Comparison of ENCODE assay signal across 11 mouse cellular contexts in the genomic region with DNA sequence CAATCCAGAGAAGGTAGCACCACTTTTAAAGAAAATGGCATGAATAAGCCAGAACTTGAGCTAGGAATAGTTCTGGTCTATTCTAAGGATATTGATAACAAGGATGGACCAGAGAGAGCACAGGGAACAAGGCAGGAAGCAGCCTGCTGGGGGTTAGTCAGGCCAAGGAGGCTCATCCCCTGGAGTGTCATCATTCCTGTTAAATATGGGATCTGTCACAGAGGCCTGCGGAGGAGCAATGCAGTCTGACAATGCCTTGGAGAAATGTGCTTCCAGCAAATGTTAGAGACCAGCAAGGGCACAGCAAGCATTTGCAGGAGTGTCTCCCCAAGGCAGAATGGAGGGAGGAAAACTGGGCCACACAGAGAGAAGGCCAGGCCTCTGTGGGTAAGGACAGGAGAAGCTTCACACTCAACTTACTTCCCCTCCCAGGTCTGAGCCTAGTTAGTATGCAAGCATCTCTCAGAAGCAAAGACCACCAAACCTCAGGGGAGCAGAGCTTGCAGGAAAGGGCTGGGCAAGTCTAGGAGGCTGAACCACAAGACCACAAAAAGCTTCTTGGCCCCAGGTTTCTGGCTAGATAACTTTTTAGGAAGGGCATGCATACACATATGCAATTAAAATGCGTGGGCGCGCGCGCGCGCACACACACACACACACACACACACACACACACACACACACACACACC. TPM values are rescaled to one million over a fixed set of nuclear protein-coding genes. Genes with fewer than 3 reads are reported as not detected.
DNase-seq lines count a peak whose midpoint lies in the region; ATAC-seq and TF ChIP-seq lines count a peak whose summit lies in the region.
"Had no signal": no experiment of that assay in that cellular context is flagged by ENCODE, and none has a peak within 500 bp of the region (broad histone marks: within the 10 kb centered on the region; RNA-seq: fewer than 3 reads in every experiment).

No protein-coding gene starts in this region.

- H3K4me1 ChIP-seq in stomach, embryonic 14.5 days (ENCODE audit: control insufficient read depth, insufficient read depth, low read length) = peaks cover 8% of the 10 kb centered on the region
- no peaks in the 10 kb centered on the region for H3K4me1 ChIP-seq in stomach, postnatal 0 days (replicated peaks; ENCODE audit: control insufficient read depth, insufficient read depth)
- peaks cover 11% of the 10 kb centered on the region for H3K4me1 ChIP-seq in hindbrain, embryonic 12.5 days
- peaks cover 12% of the 10 kb centered on the region for H3K4me1 ChIP-seq in neural tube, embryonic 15.5 days

- TF ChIP-seq EP300 in stomach, postnatal 0 days (optimal IDR thresholded peaks at IDR 0.05) = no peak

- TF ChIP-seq CTCF in stomach, postnatal 0 days (IDR thresholded peaks at IDR 0.05; ENCODE audit: low read depth) = no peak

- intact Hi-C loops in heart, postnatal 25 days (cut with DNase I) = loop anchor here (5.0 kb wide), 1 partner anchor 82 kb away; no protein-coding TSS in a partner anchor

- DNase-seq in heart, adult 11 months = peak; percentile 95
- no peak for DNase-seq in heart, postnatal 25 days (ENCODE audit: low spot score)
- DNase-seq in stomach, postnatal 0 days (ENCODE audit: low spot score) = no peak
- no peak for DNase-seq in thymus, postnatal 36 days
- DNase-seq in spleen, postnatal 36 days (ENCODE audit: low spot score in 2 of 2) = no peak
- DNase-seq: lung, adult 2 months had no signal

- H3K27me3 ChIP-seq in stomach, embryonic 14.5 days (ENCODE audit: control insufficient read depth, insufficient read depth, low read length) = no peaks in the 10 kb centered on the region
- no peaks in the 10 kb centered on the region for H3K27me3 ChIP-seq in stomach, postnatal 0 days (ENCODE audit: control insufficient read depth, insufficient read depth, low read length)
- H3K27me3 ChIP-seq in hindbrain, embryonic 12.5 days = no peaks in the 10 kb centered on the region
- H3K27me3 ChIP-seq in neural tube, embryonic 15.5 days (replicated peaks) = no peaks in the 10 kb centered on the region

- H3K27ac ChIP-seq in stomach, embryonic 14.5 days (ENCODE audit: low read length) = peak overlapping the region; percentile 21; the same call in 1 of the 2 replicates
- H3K27ac ChIP-seq in stomach, postnatal 0 days (replicated peaks) = no peak overlapping the region
- H3K27ac ChIP-seq in hindbrain, embryonic 12.5 days = peak overlapping the region; percentile 71
- H3K27ac ChIP-seq in neural tube, embryonic 15.5 days (replicated peaks) = peak overlapping the region; percentile 66

- H3K4me3 ChIP-seq in stomach, embryonic 14.5 days (ENCODE audit: low read depth, low read length) = no peak overlapping the region
- H3K4me3 ChIP-seq in stomach, postnatal 0 days (ENCODE audit: low read depth, low read length) = no peak overlapping the region
- no peak overlapping the region for H3K4me3 ChIP-seq in hindbrain, embryonic 12.5 days
- H3K4me3 ChIP-seq in neural tube, embryonic 15.5 days (replicated peaks) = no peak overlapping the region

- WGBS in stomach, embryonic 14.5 days = 94% methylated on average over 8 of the region's 8 CpGs
- 91% methylated on average over 8 of the region's 8 CpGs for WGBS in stomach, postnatal 0 days
- WGBS in hindbrain, embryonic 12.5 days = 88% methylated on average over 8 of the region's 8 CpGs
- WGBS in neural tube, embryonic 15.5 days = 74% methylated on average over 8 of the region's 8 CpGs

- H3K4me2 ChIP-seq in stomach, embryonic 14.5 days (replicated peaks; ENCODE audit: low read depth, low read length) = no peak overlapping the region
- H3K4me2 ChIP-seq in stomach, postnatal 0 days (replicated peaks; ENCODE audit: low read depth) = no peak overlapping the region
- no peak overlapping the region for H3K4me2 ChIP-seq in hindbrain, embryonic 12.5 days (replicated peaks)
- H3K4me2 ChIP-seq in neural tube, embryonic 15.5 days = no peak overlapping the region

- H3K9me3 ChIP-seq in stomach, embryonic 14.5 days (ENCODE audit: control insufficient read depth, low read depth, low read length) = no peaks in the 10 kb centered on the region
- no peaks in the 10 kb centered on the region for H3K9me3 ChIP-seq in stomach, postnatal 0 days (ENCODE audit: control insufficient read depth, low read length)
- peaks cover 4% of the 10 kb centered on the region for H3K9me3 ChIP-seq in hindbrain, embryonic 12.5 days (replicated peaks)
- H3K9me3 ChIP-seq in neural tube, embryonic 15.5 days (replicated peaks) = no peaks in the 10 kb centered on the region

- no peak for ATAC-seq in stomach, embryonic 14.5 days (ENCODE audit: insufficient number of reproducible peaks, insufficient read depth, low FRiP score, low read depth)
- no peak for ATAC-seq in stomach, postnatal 0 days (ENCODE audit: low FRiP score, low TSS enrichment)
- no peak for ATAC-seq in hindbrain, embryonic 12.5 days (ENCODE audit: low FRiP score)
- ATAC-seq in neural tube, embryonic 15.5 days (ENCODE audit: low FRiP score) = no peak; the same call in 1 of the 2 replicates
- ATAC-seq: intestine, postnatal 0 days had no signal

- H3K9ac ChIP-seq in stomach, embryonic 14.5 days (replicated peaks; ENCODE audit: low read depth, low read length) = no peak overlapping the region
- no peak overlapping the region for H3K9ac ChIP-seq in stomach, postnatal 0 days (ENCODE audit: low read length)
- H3K9ac ChIP-seq in hindbrain, embryonic 12.5 days = no peak overlapping the region
- H3K9ac ChIP-seq in neural tube, embryonic 15.5 days (replicated peaks) = no peak overlapping the region

- H3K36me3 ChIP-seq in stomach, embryonic 14.5 days (ENCODE audit: control insufficient read depth, insufficient read depth, low read length) = no peaks in the 10 kb centered on the region
- H3K36me3 ChIP-seq in stomach, postnatal 0 days (ENCODE audit: control insufficient read depth, insufficient read depth, low read length) = no peaks in the 10 kb centered on the region
- H3K36me3 ChIP-seq in hindbrain, embryonic 12.5 days = 0 out of 2 replicates have a peak, but pooled peaks cover 6% of the 10 kb centered on the region
- H3K36me3 ChIP-seq in neural tube, embryonic 15.5 days = no peaks in the 10 kb centered on the region

RNA-seq across cellular contexts. Expression of a gene that starts 9.5 kb away (rescaled TPM):
- total RNA-seq in heart, postnatal 25 days (2021) = 10 to 100 TPM; 89.4 to 91.5 TPM
- polyA plus RNA-seq in stomach, embryonic 14.5 days (2014; fragmentation: Nextera tagmentation; extraction: Ambion mirVana) = 41.9 and 56.1 TPM in 2 replicates
- 14.3 and 17.5 TPM in 2 replicates for polyA plus RNA-seq in stomach, postnatal 0 days (2015; fragmentation: Nextera tagmentation; extraction: Ambion mirVana)
- 24.4 and 28.8 TPM in 2 replicates for polyA plus RNA-seq in hindbrain, embryonic 12.5 days (2016; fragmentation: Nextera tagmentation; extraction: Ambion mirVana)
- 45.7 and 47.7 TPM in 2 replicates for polyA plus RNA-seq in neural tube, embryonic 15.5 days (2015; fragmentation: Nextera tagmentation; extraction: Ambion mirVana)
- total RNA-seq: neutrophil, adult 5-6 weeks had no signal
